Mouse (Mus musculus): ENCODE data around the gene Hdac11. TPM values are rescaled to one million over a fixed set of nuclear protein-coding genes. Genes with fewer than 3 reads are reported as not detected.
"Not testable (repeated sequence)": the region's sequence is repeated elsewhere in the genome, so short reads cannot be mapped to it uniquely, and the experiment has no call there.

Hdac11 gene
- polyA plus RNA-seq, 1 experiment from 2014 or later: 16.4 TPM

GRCm38 (mm10) chr6:91117149-91117548 lies 39.3 kb upstream of the Hdac11 start:
- H3K4me2 ChIP-seq (replicated peaks): peak overlapping the region; percentile 94
- peak overlapping the region; percentile 77 for H3K4me3 ChIP-seq
- H3K27me3 ChIP-seq: peaks cover 11% of the 10 kb centered on the region
- peak overlapping the region; percentile 76 for H3K27ac ChIP-seq (replicated peaks)
- ATAC-seq (ENCODE audit: low FRiP score, low read depth): peak; percentile 53; the same call in 1 of the 2 replicates
- no peaks in the 10 kb centered on the region for H3K36me3 ChIP-seq
- peak overlapping the region; percentile 83; the same call in 1 of the 2 replicates for H3K9ac ChIP-seq (replicated peaks)
- 3% methylated on average over 9 of the region's 9 CpGs for WGBS
- H3K4me1 ChIP-seq: peaks cover 31% of the 10 kb centered on the region
- H3K9me3 ChIP-seq: peaks cover 5% of the 10 kb centered on the region

- Histone ChIP-seq H3K4me2 (replicated peaks) (no peak overlapping the region), H3K9ac (replicated peaks) (no peak overlapping the region)
- no peak for ATAC-seq (ENCODE audit: low FRiP score, low read depth)
These were observed 37.9 kb upstream of the Hdac11 start for GRCm38 (mm10) chr6:91118526-91118925.

GRCm38 (mm10) chr6:91120206-91120605 lies 36.3 kb upstream of the Hdac11 start:
- Histone ChIP-seq H3K4me3 (no peak overlapping the region), H3K4me2 (replicated peaks) (no peak overlapping the region), H3K4me1 (peaks cover 22% of the 10 kb centered on the region), H3K27me3 (peaks cover 7% of the 10 kb centered on the region), H3K9ac (replicated peaks) (no peak overlapping the region), H3K9me3 (peaks cover 5% of the 10 kb centered on the region), H3K27ac (replicated peaks) (no peak overlapping the region), H3K36me3 (no peaks in the 10 kb centered on the region)
- WGBS: 91% methylated on average over 2 of the region's 2 CpGs
- ATAC-seq (ENCODE audit: low FRiP score, low read depth): no peak

More at GRCm38 (mm10) chr6:91118526-91118925, 37.9 kb upstream of the Hdac11 start:
- Histone ChIP-seq H3K36me3 (no peaks in the 10 kb centered on the region), H3K27me3 (peaks cover 11% of the 10 kb centered on the region), H3K4me3 (no peak overlapping the region), H3K27ac (replicated peaks) (no peak overlapping the region), H3K4me1 (peaks cover 31% of the 10 kb centered on the region), H3K9me3 (peaks cover 5% of the 10 kb centered on the region)

- 91% methylated on average over 7 of the region's 7 CpGs for WGBS
- H3K4me1 ChIP-seq: peaks cover 14% of the 10 kb centered on the region
- ATAC-seq (ENCODE audit: low FRiP score, low read depth); H3K9me3 ChIP-seq; H3K9ac ChIP-seq (replicated peaks); H3K4me2 ChIP-seq (replicated peaks); H3K27ac ChIP-seq (replicated peaks); H3K4me3 ChIP-seq; H3K27me3 ChIP-seq; H3K36me3 ChIP-seq: not testable (repeated sequence)
These were observed 35.4 kb upstream of the Hdac11 start for GRCm38 (mm10) chr6:91121089-91121488.

DNA sequence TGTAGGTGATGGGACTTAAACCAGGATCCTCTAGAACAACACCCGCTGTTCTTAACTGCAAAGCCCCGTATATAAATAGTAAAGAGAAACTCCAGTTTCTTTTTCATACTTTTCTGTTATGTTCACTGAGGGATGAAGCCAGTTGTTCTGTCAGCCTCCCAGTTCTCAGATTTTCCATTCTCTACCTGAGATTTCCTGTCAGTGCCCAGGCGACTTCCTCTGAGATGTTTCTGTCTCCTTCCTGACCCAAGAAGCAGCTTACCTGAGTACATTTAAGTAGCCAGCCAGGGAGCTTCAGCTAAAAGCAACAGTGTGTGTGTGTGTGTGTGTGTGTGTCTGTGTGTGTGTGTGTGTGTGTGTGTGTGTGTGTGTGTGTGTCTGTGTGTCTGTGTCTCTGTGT lies 33.0 kb upstream of the Hdac11 start:
- Histone ChIP-seq H3K4me3 (no peak overlapping the region), H3K4me2 (replicated peaks) (no peak overlapping the region), H3K36me3 (no peaks in the 10 kb centered on the region), H3K27me3 (no peaks in the 10 kb centered on the region), H3K9ac (replicated peaks) (no peak overlapping the region), H3K4me1 (no peaks in the 10 kb centered on the region), H3K9me3 (peaks cover 5% of the 10 kb centered on the region), H3K27ac (replicated peaks) (no peak overlapping the region)
- no peak for ATAC-seq (ENCODE audit: low FRiP score, low read depth)
- 84% methylated on average over 3 of the region's 3 CpGs for WGBS

- Histone ChIP-seq H3K27me3 (no peaks in the 10 kb centered on the region), H3K4me3 (no peak overlapping the region), H3K36me3 (no peaks in the 10 kb centered on the region), H3K9me3 (peaks cover 5% of the 10 kb centered on the region), H3K4me1 (no peaks in the 10 kb centered on the region), H3K9ac (replicated peaks) (no peak overlapping the region), H3K27ac (replicated peaks) (no peak overlapping the region), H3K4me2 (replicated peaks) (no peak overlapping the region)
- WGBS: 36% methylated on average over 7 of the region's 7 CpGs
- ATAC-seq (ENCODE audit: low FRiP score, low read depth): no peak
These were observed 31.9 kb upstream of the Hdac11 start for GRCm38 (mm10) chr6:91124286-91125227.

- WGBS: 89% methylated on average over 2 of the region's 2 CpGs
- no peak overlapping the region for H3K27ac ChIP-seq (replicated peaks)
- H3K9ac ChIP-seq (replicated peaks): no peak overlapping the region
- H3K27me3 ChIP-seq: no peaks in the 10 kb centered on the region
- H3K4me3 ChIP-seq: no peak overlapping the region
- ATAC-seq (ENCODE audit: low FRiP score, low read depth): no peak
- H3K9me3 ChIP-seq: peaks cover 5% of the 10 kb centered on the region
- H3K36me3 ChIP-seq: no peaks in the 10 kb centered on the region
- H3K4me1 ChIP-seq: no peaks in the 10 kb centered on the region
- H3K4me2 ChIP-seq (replicated peaks): no peak overlapping the region
These were observed 31.3 kb upstream of the Hdac11 start for GRCm38 (mm10) chr6:91125228-91125585.

- no peaks in the 10 kb centered on the region for H3K36me3 ChIP-seq
- WGBS: 61% methylated on average over 4 of the region's 4 CpGs
- no peak overlapping the region for H3K4me3 ChIP-seq
- H3K27me3 ChIP-seq: no peaks in the 10 kb centered on the region
- ATAC-seq (ENCODE audit: low FRiP score, low read depth): no peak
- no peak overlapping the region for H3K4me2 ChIP-seq (replicated peaks)
- no peak overlapping the region for H3K9ac ChIP-seq (replicated peaks)
- H3K27ac ChIP-seq (replicated peaks): no peak overlapping the region
- H3K4me1 ChIP-seq: no peaks in the 10 kb centered on the region
- no peaks in the 10 kb centered on the region for H3K9me3 ChIP-seq
These were observed 27.5 kb upstream of the Hdac11 start for GRCm38 (mm10) chr6:91128996-91129395.

DNA sequence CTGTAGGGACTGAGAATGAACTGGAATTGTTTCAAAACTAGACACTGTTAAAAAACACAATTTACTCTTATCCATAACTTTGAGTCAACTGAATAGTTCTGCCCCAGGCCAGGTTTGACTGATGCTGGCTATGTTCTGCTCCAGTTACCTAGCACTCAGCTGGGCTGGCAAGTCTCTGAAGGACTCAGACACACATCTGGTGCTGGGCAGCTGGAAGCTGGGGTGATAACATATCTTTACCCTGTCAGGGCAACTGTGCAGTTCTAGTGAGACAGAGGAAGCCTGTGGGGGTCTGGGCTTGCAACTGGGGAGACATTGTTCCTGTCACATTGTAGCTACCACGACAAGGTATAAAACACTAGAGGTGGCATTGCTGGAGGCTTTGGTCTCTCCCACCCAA lies 25.6 kb upstream of the Hdac11 start:
- Histone ChIP-seq H3K4me2 (replicated peaks) (no peak overlapping the region), H3K4me3 (no peak overlapping the region), H3K36me3 (no peaks in the 10 kb centered on the region), H3K9ac (replicated peaks) (no peak overlapping the region), H3K27ac (replicated peaks) (no peak overlapping the region), H3K27me3 (no peaks in the 10 kb centered on the region), H3K9me3 (no peaks in the 10 kb centered on the region), H3K4me1 (no peaks in the 10 kb centered on the region)
- ATAC-seq (ENCODE audit: low FRiP score, low read depth): no peak
- 62% methylated on average over 1 of the region's 1 CpGs for WGBS

DNA sequence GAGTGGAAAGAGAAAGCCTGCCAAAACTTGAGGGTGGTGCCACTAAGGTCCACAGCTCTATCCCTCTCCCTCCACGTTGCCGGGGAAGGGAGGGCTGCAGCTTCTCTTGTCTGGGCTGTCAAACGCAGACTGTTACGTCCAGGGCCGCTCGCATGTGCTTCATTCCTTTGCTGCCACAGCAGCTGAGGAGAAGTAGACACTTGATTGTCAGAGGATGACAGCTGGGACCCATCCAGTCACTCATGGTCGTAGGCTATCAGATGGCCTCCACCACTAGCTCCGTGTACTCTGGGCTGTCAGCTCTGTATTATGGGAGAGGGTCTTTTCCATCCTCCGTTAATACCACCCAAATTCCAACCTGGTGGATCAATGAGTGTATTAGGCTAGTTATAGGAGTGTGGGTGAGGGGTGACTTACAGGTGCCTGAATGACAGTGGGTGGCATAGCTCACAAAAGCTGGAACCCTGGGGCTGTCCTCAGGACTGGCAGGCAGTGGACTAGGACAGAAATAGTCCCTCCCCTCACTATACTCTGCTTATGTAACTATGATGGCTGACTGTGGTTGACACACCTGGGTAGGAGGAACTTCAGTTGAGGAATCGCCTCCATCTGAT lies 19.0 kb upstream of the Hdac11 start:
- Histone ChIP-seq H3K27ac (replicated peaks) (no peak overlapping the region), H3K9me3 (no peaks in the 10 kb centered on the region), H3K4me3 (no peak overlapping the region), H3K9ac (replicated peaks) (no peak overlapping the region), H3K4me1 (no peaks in the 10 kb centered on the region), H3K27me3 (peaks cover 3% of the 10 kb centered on the region; the same call in 1 of the 2 replicates), H3K36me3 (no peaks in the 10 kb centered on the region), H3K4me2 (replicated peaks) (no peak overlapping the region)
- ATAC-seq (ENCODE audit: low FRiP score, low read depth): no peak
- 85% methylated on average over 10 of the region's 10 CpGs for WGBS

GRCm38 (mm10) chr6:91139846-91140245 lies 16.6 kb upstream of the Hdac11 start:
- H3K27ac ChIP-seq (replicated peaks): no peak overlapping the region
- 32% methylated on average over 4 of the region's 4 CpGs for WGBS
- H3K9me3 ChIP-seq: no peaks in the 10 kb centered on the region
- no peaks in the 10 kb centered on the region for H3K36me3 ChIP-seq
- H3K4me2 ChIP-seq (replicated peaks): no peak overlapping the region
- no peaks in the 10 kb centered on the region for H3K4me1 ChIP-seq
- no peak overlapping the region for H3K4me3 ChIP-seq
- H3K9ac ChIP-seq (replicated peaks): no peak overlapping the region
- no peak for ATAC-seq (ENCODE audit: low FRiP score, low read depth)
- peaks cover 3% of the 10 kb centered on the region; the same call in 1 of the 2 replicates for H3K27me3 ChIP-seq

DNA sequence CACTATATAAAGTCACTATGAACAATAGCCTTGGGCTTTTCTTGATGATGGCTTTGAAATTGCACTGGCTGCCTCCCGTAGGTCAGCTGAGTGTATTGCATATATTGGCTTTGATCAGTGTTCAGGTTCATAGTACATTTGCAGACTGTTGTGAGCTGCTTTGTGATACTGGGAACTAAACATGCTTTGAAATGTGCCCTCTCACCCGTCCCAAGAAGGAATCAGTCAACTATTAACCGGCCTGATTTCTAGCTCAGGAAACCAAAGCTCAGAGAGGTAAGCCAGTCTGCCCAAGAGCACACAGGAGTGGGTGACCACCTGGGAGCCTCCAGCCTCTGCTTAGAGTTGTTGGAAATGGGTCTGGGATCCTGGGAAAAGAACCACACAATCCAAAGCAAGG lies 11.4 kb upstream of the Hdac11 start:
- WGBS: 65% methylated on average over 3 of the region's 3 CpGs
- ATAC-seq (ENCODE audit: low FRiP score, low read depth): no peak
- no peaks in the 10 kb centered on the region for H3K27me3 ChIP-seq
- H3K9ac ChIP-seq (replicated peaks): no peak overlapping the region
- H3K9me3 ChIP-seq: no peaks in the 10 kb centered on the region
- no peak overlapping the region for H3K4me3 ChIP-seq
- no peak overlapping the region for H3K4me2 ChIP-seq (replicated peaks)
- no peaks in the 10 kb centered on the region for H3K36me3 ChIP-seq
- peak overlapping the region; percentile 91 for H3K27ac ChIP-seq (replicated peaks)
- H3K4me1 ChIP-seq: peaks cover 25% of the 10 kb centered on the region
